Mouse (Mus musculus) embryonic fibroblast, embryonic 13.5 days (primary cell): ENCODE measurements around the gene Inpp5a.

Experiments
- CTCF ChIP-seq: IDR thresholded peaks from 2 replicates; pipeline ENCODE4 v1.5.1; 2011; ENCODE audit warnings: mild to moderate bottlenecking, control low read depth, low read length, moderate library complexity, borderline replicate concordance; ENCODE audit not compliant: insufficient read depth
- POLR2A ChIP-seq: IDR thresholded peaks from 2 replicates; pipeline ENCODE4 v1.6.1; 2011; ENCODE audit warnings: low read depth, mild to moderate bottlenecking, control low read depth, low read length, moderate library complexity

DNA sequence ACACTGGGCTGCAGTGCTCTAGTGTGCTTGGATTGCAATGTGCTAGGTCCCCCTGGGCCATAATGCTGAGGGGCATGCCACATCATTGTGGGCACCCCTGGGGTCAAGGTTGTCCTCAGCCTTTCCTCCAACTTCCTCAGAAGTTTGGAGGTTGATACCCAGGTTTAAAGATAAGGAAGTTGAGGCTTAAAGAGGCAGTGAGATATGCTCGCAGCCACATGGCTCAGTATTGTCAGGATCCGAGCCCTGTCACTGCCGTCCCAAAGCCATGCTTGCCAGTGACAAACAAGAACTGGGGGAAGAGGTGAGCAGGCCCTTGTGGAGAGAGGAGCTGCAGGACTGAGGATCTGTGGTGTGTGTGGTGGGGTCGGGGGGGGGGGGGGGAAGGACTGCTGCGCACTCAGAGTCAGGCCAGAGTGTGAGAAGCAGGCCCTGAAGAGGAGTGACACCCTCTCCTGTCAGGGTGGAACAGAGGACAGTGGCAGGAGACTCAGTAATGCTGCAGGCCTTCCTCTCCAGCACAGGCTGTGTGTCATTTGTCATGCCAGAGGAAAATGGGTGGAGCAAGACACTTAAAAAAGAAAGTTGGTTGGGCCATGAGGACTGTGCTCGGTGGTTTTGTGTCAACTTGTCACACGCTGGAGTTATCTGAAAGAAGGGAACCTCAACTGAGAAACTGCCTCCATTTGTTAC, 77.7 kb downstream of the Inpp5a start:
- TF ChIP-seq POLR2A (no peak), CTCF (no peak)
